Mouse (Mus musculus): ENCODE measurements around the gene Dgcr6. TPM values are rescaled to one million over a fixed set of nuclear protein-coding genes. Genes with fewer than 3 reads are reported as not detected.

The Dgcr6 gene
- polyA plus RNA-seq, 1 experiment from 2014 or later, result 22.3 TPM

- no peak for ATAC-seq (ENCODE audit: insufficient read depth)
- Histone ChIP-seq H3K9me3 (replicated peaks) (no peaks in the 10 kb centered on the region), H3K27ac (replicated peaks) (no peak overlapping the region), H3K36me3 (replicated peaks) (peaks cover 6% of the 10 kb centered on the region; the same call in 1 of the 2 replicates), H3K4me3 (replicated peaks) (no peak overlapping the region), H3K27me3 (no peaks in the 10 kb centered on the region), H3K4me2 (no peak overlapping the region), H3K9ac (no peak overlapping the region), H3K4me1 (replicated peaks) (peaks cover 14% of the 10 kb centered on the region)
- WGBS (ENCODE audit: insufficient replicate concordance), result 70% methylated on average over 5 of the region's 5 CpGs
Observed at GRCm38 (mm10) chr16:18070798-18071197, 18.1 kb downstream of the Dgcr6 start.

- Histone ChIP-seq H3K4me2 (no peak overlapping the region), H3K27me3 (no peaks in the 10 kb centered on the region), H3K27ac (replicated peaks) (no peak overlapping the region), H3K9me3 (replicated peaks) (no peaks in the 10 kb centered on the region), H3K36me3 (replicated peaks) (peaks cover 6% of the 10 kb centered on the region; the same call in 1 of the 2 replicates), H3K9ac (no peak overlapping the region), H3K4me3 (replicated peaks) (no peak overlapping the region), H3K4me1 (replicated peaks) (peaks cover 2% of the 10 kb centered on the region; the same call in 1 of the 2 replicates)
- WGBS (ENCODE audit: insufficient replicate concordance), result 86% methylated on average over 13 of the region's 13 CpGs
- ATAC-seq (ENCODE audit: insufficient read depth), result no peak
Observed at GRCm38 (mm10) chr16:18072089-18072488, 19.4 kb downstream of the Dgcr6 start.

DNA sequence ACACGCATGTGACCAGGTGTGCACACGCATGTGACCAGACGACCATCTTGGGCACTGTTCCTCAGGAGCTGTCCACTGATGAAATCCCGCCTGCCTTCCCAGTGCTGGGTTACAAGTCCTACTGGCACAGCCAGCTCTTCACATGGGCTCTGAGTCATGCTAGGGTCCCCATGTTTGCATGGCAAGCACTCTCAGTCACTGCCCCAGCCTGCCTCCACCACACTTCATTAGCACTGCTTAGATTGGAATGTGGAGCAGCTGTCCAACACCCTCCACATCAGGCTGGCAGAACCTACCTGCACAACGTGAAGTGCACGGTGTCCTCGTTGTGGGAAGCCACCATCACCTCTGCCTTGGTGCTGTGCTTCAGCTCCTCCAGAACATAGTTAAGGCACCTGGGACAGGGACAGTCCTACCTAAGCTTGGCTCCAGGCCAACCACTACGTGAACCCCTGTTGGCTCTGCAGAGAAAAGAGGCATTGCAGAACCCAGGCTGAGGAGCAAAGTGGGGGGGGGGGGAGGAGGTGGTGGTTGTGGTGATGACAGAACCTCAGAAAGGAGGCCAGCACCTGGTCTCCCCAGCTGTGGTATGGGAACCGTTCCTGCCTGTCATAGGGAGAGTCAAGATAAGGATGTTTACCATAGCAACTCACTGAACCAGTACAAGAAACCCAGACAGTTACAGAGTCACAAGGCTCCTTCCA is 20.8 kb downstream of the Dgcr6 start:
- Histone ChIP-seq H3K9ac (no peak overlapping the region), H3K27me3 (no peaks in the 10 kb centered on the region), H3K4me1 (replicated peaks) (no peaks in the 10 kb centered on the region), H3K4me3 (replicated peaks) (no peak overlapping the region), H3K9me3 (replicated peaks) (no peaks in the 10 kb centered on the region), H3K4me2 (no peak overlapping the region), H3K27ac (replicated peaks) (no peak overlapping the region), H3K36me3 (replicated peaks) (peaks cover 6% of the 10 kb centered on the region; the same call in 1 of the 2 replicates)
- WGBS (ENCODE audit: insufficient replicate concordance), result 59% methylated on average over 9 of the region's 9 CpGs
- no peak for ATAC-seq (ENCODE audit: insufficient read depth)

DNA sequence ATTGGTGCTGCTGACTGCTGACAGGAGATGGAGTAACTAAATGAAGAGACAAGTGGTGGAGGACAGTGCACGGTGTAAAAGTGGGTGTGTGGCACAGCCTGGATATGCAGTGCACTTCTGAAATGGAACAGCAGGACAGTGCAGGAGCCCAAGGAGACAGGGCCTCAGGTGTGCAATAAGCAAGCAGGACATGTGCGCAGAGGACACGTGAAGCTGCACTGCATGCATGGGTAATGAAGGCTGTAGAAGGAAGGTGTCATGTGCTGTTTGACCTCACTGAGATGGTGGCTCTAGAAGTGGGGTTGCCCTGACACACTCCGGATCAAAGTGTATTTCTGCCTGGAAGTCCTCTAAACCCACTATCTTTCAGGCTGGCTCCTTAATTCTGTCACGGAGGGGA is 22.0 kb downstream of the Dgcr6 start:
- H3K36me3 ChIP-seq (replicated peaks), result peaks cover 6% of the 10 kb centered on the region; the same call in 1 of the 2 replicates
- H3K4me2 ChIP-seq, result no peak overlapping the region
- no peak overlapping the region for H3K4me3 ChIP-seq (replicated peaks)
- H3K9ac ChIP-seq, result no peak overlapping the region
- H3K4me1 ChIP-seq (replicated peaks), result no peaks in the 10 kb centered on the region
- WGBS (ENCODE audit: insufficient replicate concordance), result 63% methylated on average over 5 of the region's 5 CpGs
- no peaks in the 10 kb centered on the region for H3K27me3 ChIP-seq
- no peak overlapping the region for H3K27ac ChIP-seq (replicated peaks)
- no peak for ATAC-seq (ENCODE audit: insufficient read depth)
- H3K9me3 ChIP-seq (replicated peaks), result no peaks in the 10 kb centered on the region

DNA sequence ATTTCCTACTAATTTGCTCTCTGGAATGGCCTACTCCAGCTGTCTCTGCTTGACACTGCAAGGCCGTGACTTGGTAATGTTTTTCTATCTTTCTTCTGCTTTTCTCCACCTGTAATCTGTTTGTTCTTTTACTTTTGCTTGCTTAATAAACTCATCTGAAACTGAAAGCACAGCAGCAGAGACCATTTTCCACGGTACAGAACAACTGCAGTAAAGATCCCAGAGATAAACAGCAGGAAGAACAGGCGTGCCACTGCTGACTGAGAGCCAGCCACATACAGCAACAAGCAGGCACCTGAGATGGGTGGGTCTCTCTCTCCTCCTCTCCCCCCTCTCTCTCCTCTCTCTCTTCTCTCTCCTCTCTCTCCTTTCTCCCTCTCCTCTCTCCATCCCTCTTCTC is 22.5 kb downstream of the Dgcr6 start:
- no peak overlapping the region for H3K4me2 ChIP-seq
- no peaks in the 10 kb centered on the region for H3K9me3 ChIP-seq (replicated peaks)
- 31% methylated on average over 3 of the region's 3 CpGs for WGBS (ENCODE audit: insufficient replicate concordance)
- H3K27ac ChIP-seq (replicated peaks), result no peak overlapping the region
- no peaks in the 10 kb centered on the region for H3K27me3 ChIP-seq
- no peak for ATAC-seq (ENCODE audit: insufficient read depth)
- no peaks in the 10 kb centered on the region for H3K4me1 ChIP-seq (replicated peaks)
- no peak overlapping the region for H3K4me3 ChIP-seq (replicated peaks)
- H3K9ac ChIP-seq, result no peak overlapping the region
- H3K36me3 ChIP-seq (replicated peaks), result peaks cover 6% of the 10 kb centered on the region; the same call in 1 of the 2 replicates

DNA sequence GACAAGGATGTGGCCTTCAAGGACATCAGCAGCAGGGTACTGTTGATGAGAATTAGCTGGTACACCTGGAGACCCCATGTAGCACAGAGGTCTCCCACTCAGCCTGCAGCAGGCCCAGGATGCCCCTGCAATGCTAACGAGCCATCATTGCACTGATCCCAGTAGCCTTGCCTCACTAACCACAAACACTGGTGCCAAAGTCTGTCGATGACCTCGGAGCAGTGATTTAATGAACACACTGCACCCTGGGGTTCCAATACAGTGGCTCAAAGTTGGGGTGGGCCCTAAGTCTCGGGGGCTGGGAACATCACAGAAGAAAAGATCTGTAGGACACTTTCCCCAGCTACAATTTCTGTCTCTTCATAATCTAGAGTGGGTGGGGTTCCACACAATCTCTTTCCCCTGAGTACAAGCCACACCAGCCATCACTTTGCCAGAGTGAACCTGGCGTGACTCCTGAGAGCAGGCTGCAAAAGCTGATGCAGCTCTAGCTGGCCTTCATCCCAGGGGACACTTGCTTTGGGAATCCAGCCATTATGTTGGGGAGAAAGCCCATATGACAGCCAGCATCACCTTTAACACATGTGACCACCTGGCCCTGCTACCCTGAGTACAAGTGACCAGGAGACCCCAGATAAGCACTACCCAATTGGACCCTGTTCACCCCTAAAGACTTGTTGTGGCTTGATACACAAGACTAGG is 25.8 kb downstream of the Dgcr6 start:
- H3K4me3 ChIP-seq (replicated peaks), result no peak overlapping the region
- H3K9ac ChIP-seq, result no peak overlapping the region
- no peaks in the 10 kb centered on the region for H3K9me3 ChIP-seq (replicated peaks)
- H3K4me2 ChIP-seq, result no peak overlapping the region
- no peak overlapping the region for H3K27ac ChIP-seq (replicated peaks)
- no peaks in the 10 kb centered on the region for H3K36me3 ChIP-seq (replicated peaks)
- WGBS (ENCODE audit: insufficient replicate concordance), result 55% methylated on average over 5 of the region's 5 CpGs
- no peaks in the 10 kb centered on the region for H3K27me3 ChIP-seq
- ATAC-seq (ENCODE audit: insufficient read depth), result no peak
- 0 out of 2 replicates have a peak, but pooled peaks cover 4% of the 10 kb centered on the region for H3K4me1 ChIP-seq (replicated peaks)

GRCm38 (mm10) chr16:18079300-18079699 is 26.6 kb downstream of the Dgcr6 start:
- no peak overlapping the region for H3K4me3 ChIP-seq (replicated peaks)
- no peaks in the 10 kb centered on the region for H3K9me3 ChIP-seq (replicated peaks)
- 64% methylated on average over 2 of the region's 2 CpGs for WGBS (ENCODE audit: insufficient replicate concordance)
- no peak overlapping the region for H3K9ac ChIP-seq
- no peak for ATAC-seq (ENCODE audit: insufficient read depth)
- no peaks in the 10 kb centered on the region for H3K27me3 ChIP-seq
- 0 out of 2 replicates have a peak, but pooled peaks cover 4% of the 10 kb centered on the region for H3K4me1 ChIP-seq (replicated peaks)
- H3K4me2 ChIP-seq, result no peak overlapping the region
- no peaks in the 10 kb centered on the region for H3K36me3 ChIP-seq (replicated peaks)
- H3K27ac ChIP-seq (replicated peaks), result no peak overlapping the region

DNA sequence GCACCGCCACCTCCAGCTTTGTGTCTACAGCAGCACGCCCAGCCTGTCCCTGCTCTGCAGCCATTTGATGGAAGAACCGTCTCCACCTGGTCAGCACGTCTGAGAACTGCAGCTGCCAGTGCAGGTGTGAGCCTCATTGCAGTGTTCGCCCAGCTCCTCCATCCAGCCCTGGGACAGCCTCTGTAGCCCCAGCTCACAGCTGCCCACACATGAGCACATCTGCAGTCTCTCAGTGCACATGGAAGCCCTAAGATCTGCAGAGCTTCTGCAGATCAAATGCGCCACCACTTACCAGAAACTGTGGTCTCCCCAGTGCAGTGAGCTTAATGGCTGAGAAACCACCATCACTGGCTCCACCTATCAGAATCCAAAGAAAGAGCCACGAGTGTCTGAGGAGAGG is 27.5 kb downstream of the Dgcr6 start:
- H3K4me3 ChIP-seq (replicated peaks), result no peak overlapping the region
- H3K27me3 ChIP-seq, result no peaks in the 10 kb centered on the region
- 71% methylated on average over 7 of the region's 7 CpGs for WGBS (ENCODE audit: insufficient replicate concordance)
- H3K36me3 ChIP-seq (replicated peaks), result no peaks in the 10 kb centered on the region
- no peak overlapping the region for H3K4me2 ChIP-seq
- H3K4me1 ChIP-seq (replicated peaks), result 0 out of 2 replicates have a peak, but pooled peaks cover 4% of the 10 kb centered on the region
- H3K27ac ChIP-seq (replicated peaks), result no peak overlapping the region
- H3K9me3 ChIP-seq (replicated peaks), result no peaks in the 10 kb centered on the region
- H3K9ac ChIP-seq, result no peak overlapping the region
- no peak for ATAC-seq (ENCODE audit: insufficient read depth)

DNA sequence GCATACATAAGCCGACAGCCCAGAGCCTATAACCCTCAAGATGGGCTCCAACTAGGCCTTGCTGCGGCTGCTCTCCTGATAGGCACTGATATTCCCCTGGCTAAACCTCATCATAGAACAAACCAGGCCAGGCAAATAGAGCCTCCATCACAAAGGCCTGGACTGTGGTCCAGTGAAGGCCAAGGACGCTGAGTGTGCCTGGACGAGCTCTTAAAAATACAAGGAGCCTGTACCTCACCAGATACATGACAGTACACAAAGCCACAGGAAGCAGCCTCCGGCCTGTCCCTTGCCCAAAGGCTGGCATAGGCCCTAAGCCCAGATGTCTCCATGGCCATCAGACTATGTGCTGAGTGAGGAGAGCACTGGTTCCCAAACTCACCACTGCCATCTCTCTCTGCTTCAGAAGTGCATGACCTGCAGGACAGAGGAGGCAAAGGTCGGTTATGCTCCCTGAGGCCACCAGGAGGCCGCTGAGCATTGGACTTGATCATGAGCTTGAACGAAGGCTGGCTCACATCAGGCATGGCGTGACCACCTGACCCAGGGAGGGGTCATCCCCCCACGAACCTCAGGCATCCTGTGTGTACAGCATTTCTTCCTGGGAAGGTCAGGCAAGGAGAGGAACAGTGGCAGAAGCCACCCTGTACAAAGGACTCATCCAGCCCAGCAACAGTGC is 28.6 kb downstream of the Dgcr6 start:
- 0 out of 2 replicates have a peak, but pooled peaks cover 4% of the 10 kb centered on the region for H3K4me1 ChIP-seq (replicated peaks)
- H3K36me3 ChIP-seq (replicated peaks), result no peaks in the 10 kb centered on the region
- no peak overlapping the region for H3K9ac ChIP-seq
- H3K4me2 ChIP-seq, result no peak overlapping the region
- no peaks in the 10 kb centered on the region for H3K9me3 ChIP-seq (replicated peaks)
- no peak overlapping the region for H3K4me3 ChIP-seq (replicated peaks)
- no peaks in the 10 kb centered on the region for H3K27me3 ChIP-seq
- H3K27ac ChIP-seq (replicated peaks), result no peak overlapping the region
- 56% methylated on average over 10 of the region's 10 CpGs for WGBS (ENCODE audit: insufficient replicate concordance)
- ATAC-seq (ENCODE audit: insufficient read depth), result no peak

DNA sequence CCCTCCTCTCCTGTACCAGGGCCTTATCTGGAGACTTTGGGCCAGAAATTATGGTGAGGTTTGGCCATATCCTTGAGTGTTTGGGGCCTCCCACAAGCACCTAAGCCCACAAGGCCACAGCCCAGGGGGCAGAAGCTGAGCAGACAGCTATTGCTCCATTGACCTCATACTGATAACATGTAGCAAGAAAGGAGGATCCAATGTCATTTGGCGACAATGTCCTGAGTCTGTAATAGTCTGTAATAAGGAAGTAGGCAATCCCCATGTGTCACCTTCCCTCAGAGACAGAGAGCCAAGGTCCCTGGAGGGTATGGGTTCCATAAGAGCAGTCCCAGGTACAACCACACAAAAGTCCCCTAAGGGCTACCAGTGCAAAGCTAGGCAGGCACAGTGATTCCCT is 29.6 kb downstream of the Dgcr6 start:
- no peak for ATAC-seq (ENCODE audit: insufficient read depth)
- H3K9me3 ChIP-seq (replicated peaks), result no peaks in the 10 kb centered on the region
- no peak overlapping the region for H3K9ac ChIP-seq
- no peaks in the 10 kb centered on the region for H3K36me3 ChIP-seq (replicated peaks)
- H3K27ac ChIP-seq (replicated peaks), result no peak overlapping the region
- no peak overlapping the region for H3K4me2 ChIP-seq
- 0 out of 2 replicates have a peak, but pooled peaks cover 4% of the 10 kb centered on the region for H3K4me1 ChIP-seq (replicated peaks)
- 21% methylated on average over 1 of the region's 1 CpGs for WGBS (ENCODE audit: insufficient replicate concordance)
- no peak overlapping the region for H3K4me3 ChIP-seq (replicated peaks)
- peaks cover 2% of the 10 kb centered on the region for H3K27me3 ChIP-seq

Data from liver, embryonic 15.5 days (tissue).